Mouse (Mus musculus): Measurements from ENCODE around the gene Prkcq.
A peak's percentile ranks its signal among the peaks of the same experiment; 100 is the strongest.

The Prkcq gene

GRCm38 (mm10) chr2:11219262-11219661 is 47.4 kb downstream of the Prkcq start:
- DNase-seq (ENCODE audit: low spot score in 2 of 2) = no peak

DNA sequence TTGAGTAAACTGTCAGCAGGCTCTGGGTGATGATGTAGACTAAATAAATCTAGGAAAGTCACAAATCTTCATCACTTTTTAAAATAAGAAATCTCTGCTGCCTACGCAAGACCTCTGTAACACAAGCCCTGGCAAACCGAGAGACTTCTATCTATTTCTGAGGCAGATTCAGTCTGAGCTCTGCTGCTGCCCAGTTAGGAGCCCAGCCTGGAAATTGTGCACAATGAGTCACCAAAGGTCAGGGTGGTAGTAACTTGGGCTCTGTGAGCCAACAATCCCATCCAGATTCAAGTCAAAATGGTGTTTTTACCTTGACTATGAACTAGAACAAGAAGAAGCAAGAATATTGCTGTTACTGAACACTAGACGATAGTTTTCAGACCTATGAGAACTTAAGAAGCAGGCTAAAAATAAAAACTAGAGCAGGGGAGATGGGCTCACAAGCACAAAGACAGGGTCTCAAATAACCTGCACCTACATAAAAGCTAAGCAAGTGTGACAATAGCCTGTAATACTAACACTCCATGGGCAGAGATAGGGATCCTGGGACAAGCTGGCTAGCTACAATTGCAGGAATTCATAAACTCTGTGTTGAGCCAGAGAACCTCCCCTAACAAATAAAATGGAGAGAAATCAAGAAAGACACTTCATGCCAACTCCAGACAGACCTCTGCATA is 53.0 kb downstream of the Prkcq start:
- no peak for DNase-seq (ENCODE audit: low spot score in 2 of 2)

DNA sequence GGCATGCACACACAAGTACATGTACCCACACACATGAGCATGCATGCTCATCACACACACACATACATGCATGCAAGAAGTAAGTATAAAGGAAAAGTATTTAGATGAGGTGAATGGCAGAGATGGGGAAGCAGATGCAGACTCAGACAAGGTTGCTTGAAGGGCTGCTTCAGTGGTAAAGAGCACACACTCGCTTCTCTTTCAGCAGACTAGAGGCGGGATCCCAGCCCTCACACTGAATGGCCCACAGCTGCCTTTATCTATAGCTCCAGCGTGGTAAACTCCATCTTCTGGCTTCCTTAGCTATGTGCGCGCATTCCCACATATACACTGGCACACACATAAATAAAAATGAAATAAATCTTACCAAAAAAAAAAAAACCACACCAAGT is 53.6 kb downstream of the Prkcq start:
- no peak for DNase-seq (ENCODE audit: low spot score in 2 of 2)

GRCm38 (mm10) chr2:11226555-11226954 is 54.6 kb downstream of the Prkcq start:
- no peak for DNase-seq (ENCODE audit: low spot score in 2 of 2)

DNA sequence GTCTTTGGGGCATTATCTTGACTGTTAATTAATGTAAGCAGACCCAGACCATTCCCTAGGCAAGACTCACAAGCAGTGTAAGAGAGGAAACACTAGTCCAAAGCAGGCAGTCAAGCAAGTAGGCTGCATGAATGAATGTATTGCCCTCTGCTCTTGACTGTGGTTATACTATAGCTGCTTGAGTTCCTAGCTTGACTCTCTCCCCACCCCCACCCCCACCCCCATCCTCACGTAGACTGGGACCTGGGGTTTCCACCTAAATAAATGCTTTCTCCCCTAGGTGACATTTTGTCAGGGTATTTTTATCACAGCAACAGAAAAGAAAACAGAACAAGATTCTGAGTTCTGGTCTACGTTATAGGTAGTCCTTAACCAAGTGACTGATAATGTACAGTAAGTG is 57.2 kb downstream of the Prkcq start:
- DNase-seq (ENCODE audit: low spot score in 2 of 2) = no peak

DNA sequence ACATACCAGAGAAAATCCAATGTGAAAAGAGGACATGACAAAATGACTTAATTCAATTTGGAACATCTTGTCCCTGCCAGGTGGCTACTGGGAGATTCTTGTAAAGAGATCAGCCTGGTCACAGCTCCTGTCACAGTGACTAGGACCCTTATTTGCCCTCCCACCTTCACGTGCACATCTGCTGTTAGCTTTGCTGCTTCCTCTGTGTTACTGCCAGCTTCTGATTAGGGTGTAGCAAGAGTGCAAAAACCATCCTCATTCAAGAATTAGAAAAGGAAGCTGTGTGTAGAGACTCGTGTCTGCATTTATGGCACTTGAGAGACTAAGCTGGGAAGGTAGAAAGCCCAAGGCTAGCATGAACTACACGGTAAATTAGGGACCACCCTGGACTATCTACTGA is 59.2 kb downstream of the Prkcq start:
- no peak for DNase-seq (ENCODE audit: low spot score in 2 of 2)

DNA sequence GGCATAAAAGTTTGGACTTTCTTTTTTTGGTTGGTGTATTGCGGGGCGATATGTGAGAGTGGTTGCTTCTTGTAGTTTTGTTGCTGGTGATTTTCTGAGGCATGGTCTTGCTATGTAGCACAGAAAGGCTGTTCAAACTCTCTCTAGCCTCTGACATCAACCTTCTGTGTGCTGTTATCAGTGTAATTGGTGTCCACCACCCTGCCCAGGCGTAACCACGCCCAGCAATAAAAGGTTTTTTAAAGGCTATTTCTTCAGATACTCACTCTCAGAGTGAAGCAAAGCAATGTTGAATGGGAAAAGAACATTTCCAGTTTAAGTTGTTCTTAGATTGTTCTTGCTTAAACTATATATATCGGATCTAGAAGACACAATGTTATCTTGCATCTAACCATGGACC is 60.1 kb downstream of the Prkcq start:
- DNase-seq (ENCODE audit: low spot score in 2 of 2) = no peak

- DNase-seq (ENCODE audit: low spot score in 2 of 2) = no peak
These were observed 66.3 kb downstream of the Prkcq start for GRCm38 (mm10) chr2:11238254-11238653.

DNA sequence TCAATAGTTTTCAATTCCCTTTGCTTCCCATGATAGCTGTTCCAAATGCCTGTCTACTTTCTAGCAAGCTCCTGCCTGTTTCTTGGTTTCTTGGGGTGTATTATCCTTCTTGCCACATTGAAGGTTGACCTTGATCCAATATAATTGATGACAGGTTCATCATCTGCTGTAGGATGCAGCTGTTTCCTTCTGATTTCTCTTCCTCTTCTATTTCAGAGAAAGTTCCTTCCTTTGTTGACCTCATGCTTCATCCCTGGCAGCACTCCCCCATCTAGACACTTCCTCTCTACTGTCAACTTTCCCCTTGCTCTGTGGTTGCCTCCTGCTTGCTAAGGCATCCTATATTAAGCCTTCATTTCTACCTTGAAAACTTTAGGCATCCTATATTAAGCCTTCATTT is 67.6 kb downstream of the Prkcq start:
- DNase-seq (ENCODE audit: low spot score in 2 of 2) = peak; percentile 6 to 28

DNA sequence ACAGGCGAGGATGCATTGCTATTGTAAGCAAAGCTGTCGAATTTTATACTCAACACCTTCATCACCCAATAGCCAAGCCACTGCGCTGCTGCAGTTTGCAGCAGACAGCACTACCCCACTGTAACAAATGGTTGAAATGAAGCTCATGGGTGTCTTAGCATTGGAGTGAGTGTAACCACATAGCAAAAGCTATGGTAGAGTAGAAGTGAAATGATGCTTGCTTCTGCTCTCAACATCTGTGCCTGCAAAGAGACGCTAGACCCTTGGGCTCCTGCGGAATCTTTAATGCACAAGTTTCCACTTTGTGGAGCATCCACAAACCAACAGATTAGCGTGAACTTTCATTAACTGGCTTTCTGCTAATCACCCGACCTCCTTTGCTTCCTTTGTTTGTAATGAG is 74.0 kb downstream of the Prkcq start:
- no peak for DNase-seq (ENCODE audit: low spot score in 2 of 2)

GRCm38 (mm10) chr2:11253945-11254344 is 82.0 kb downstream of the Prkcq start:
- DNase-seq (ENCODE audit: low spot score in 2 of 2) = peak; percentile 5

GRCm38 (mm10) chr2:11254446-11254845 is 82.5 kb downstream of the Prkcq start:
- DNase-seq (ENCODE audit: low spot score in 2 of 2) = no peak

GRCm38 (mm10) chr2:11257260-11257850 is 85.4 kb downstream of the Prkcq start:
- no peak for DNase-seq (ENCODE audit: low spot score in 2 of 2)

DNA sequence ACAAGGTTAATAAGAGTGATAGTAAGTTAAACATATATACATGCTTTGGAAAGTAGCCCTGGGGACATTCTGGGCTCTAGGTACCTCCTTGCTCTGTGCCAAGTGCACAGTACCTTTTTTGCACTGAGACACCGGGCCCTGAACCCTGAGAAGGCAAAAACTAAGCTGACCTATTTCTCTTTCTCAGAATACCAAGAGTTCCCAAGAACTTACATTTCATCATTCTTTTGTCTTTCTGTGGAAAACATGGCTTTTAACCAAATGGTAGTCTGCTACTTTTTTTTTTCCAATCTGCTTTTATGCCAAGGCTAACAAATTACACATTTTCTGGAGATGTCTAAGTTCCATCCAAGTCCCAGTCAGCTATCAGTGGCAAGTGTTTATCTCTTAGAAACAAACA is 86.3 kb downstream of the Prkcq start:
- no peak for DNase-seq (ENCODE audit: low spot score in 2 of 2)

- DNase-seq (ENCODE audit: low spot score in 2 of 2) = no peak
These were observed 87.5 kb downstream of the Prkcq start for GRCm38 (mm10) chr2:11259361-11259760.

DNA sequence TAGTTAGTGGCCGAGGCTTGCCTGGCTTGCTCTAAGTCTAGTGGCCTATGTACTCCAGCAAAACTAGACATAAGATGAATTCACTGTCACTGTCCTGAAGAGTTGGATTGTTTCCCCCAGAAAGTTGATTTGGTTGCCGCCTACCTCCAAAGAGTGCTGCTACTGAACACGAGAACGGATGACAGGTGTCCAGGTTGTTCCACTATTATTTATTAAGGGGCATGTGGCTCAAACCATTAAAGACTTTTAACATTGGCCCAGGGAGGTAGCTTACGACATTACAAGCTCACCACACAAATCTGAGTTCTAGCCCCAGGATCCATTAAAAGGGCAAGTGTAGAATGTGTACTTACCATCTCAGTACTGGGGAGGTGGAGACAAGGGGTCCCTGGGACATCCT is 92.9 kb downstream of the Prkcq start:
- DNase-seq (ENCODE audit: low spot score in 2 of 2) = no peak

GRCm38 (mm10) chr2:11265455-11265854 is 93.5 kb downstream of the Prkcq start:
- no peak for DNase-seq (ENCODE audit: low spot score in 2 of 2)

- no peak for DNase-seq (ENCODE audit: low spot score in 2 of 2)
These were observed 94.4 kb downstream of the Prkcq start for GRCm38 (mm10) chr2:11266294-11266693.

DNA sequence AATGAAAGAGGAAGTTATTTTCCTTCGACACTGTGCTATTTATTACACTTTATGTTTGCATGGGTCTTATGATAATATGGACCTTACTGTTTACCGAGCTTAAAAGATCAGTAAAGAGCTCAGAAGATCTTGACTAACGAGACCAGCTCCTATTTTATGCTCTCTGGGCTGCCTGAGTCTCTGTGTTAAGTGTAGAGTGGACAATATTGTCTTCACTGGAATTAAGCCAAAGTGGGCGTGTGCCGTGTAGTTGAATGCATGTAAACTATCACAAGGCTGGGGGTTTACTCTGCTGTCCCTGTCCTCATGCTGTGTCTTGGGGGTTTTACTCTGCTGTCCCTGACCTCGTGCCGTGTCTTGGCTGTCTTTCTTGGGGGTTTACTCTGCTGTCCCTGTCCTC is 107.1 kb downstream of the Prkcq start:
- no peak for DNase-seq (ENCODE audit: low spot score in 2 of 2)

- DNase-seq (ENCODE audit: low spot score in 2 of 2) = no peak
These were observed 108.3 kb downstream of the Prkcq start for GRCm38 (mm10) chr2:11280247-11280646.

DNA sequence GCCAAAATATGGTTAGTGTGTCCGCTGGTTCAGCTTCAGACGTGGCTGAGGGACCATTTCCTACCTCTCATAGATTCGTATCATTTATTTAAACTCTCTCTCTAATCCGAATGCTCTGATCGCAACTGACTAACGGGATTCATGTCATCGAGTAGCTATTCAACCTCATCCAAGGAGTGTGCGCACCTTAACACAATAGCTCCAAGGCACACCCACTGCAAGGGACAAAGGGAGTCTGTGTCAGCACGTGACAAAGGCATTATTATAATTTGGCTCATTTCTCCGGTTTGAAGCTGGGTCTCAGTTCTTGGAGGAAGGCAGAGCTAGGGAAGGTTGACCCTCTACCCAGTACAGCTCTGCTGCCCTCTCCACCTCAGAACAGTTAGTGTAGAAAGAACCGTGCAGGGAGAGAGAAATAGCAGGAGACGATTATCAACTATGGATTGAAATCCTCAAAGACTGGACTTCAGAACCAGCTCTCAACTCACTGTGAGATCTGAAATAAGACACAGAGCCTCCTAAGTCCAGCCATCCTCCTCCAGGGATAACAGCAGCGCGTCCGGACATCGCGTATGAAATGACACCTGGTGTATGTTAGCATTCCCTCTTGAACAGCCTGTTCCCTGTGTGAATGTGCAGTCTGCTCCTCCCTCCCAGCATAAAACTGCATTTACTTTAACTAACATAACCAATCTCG is 116.1 kb downstream of the Prkcq start:
- no peak for DNase-seq (ENCODE audit: low spot score in 2 of 2)

GRCm38 (mm10) chr2:11288531-11288846 is 116.6 kb downstream of the Prkcq start:
- peak; percentile 34 to 70 for DNase-seq (ENCODE audit: low spot score in 2 of 2)

DNA sequence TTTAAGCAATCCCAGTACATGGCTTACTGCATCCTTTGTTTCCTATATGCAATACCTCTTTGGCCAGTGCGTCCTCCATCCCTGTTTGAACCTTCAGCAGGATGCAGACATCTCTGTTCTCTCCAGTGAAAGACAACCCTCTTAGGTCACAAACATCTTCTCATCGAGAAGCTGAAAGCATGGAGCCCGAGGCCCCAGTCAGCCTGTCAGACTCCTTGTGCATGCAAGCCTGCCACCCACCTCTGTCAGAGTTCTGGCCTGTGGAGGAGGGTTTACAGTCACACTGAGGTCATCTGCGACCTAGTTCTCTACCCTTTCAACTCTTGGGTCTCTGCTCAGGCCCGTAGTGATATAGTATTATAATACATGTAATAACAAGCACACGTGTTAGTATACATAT is 119.0 kb downstream of the Prkcq start:
- no peak for DNase-seq (ENCODE audit: low spot score in 2 of 2)

All from heart, adult 9 months (tissue).